Mouse (Mus musculus) myocyte (in vitro differentiated cells): Measurements from ENCODE around the gene Dnmt3b.

Experiments
- CEBPB ChIP-seq: IDR thresholded peaks from 2 replicates; pipeline ENCODE4 v1.6.1; 2011; ENCODE audit warnings: mild to moderate bottlenecking, moderate library complexity; ENCODE audit not compliant: poor library complexity, insufficient read depth, severe bottlenecking
- MAX ChIP-seq: IDR thresholded peaks from one replicate; pipeline ENCODE4 v1.6.1; 2011; ENCODE audit warnings: low read depth, mild to moderate bottlenecking, control low read depth
- MYOG ChIP-seq, 3 experiments: IDR thresholded peaks; one replicate each; pipeline ENCODE4 v1.6.1; 2011; ENCODE audit warnings: control low read depth in 2 of 3, low read depth in 2 of 3, mild to moderate bottlenecking in 2 of 3; ENCODE audit not compliant: insufficient read length in 2 of 3, control insufficient read depth in 1 of 3, insufficient read depth in 1 of 3
- POLR2A ChIP-seq: IDR thresholded peaks from one replicate; pipeline ENCODE4 v1.6.1; 2011; ENCODE audit warnings: low read depth, mild to moderate bottlenecking, control low read depth, moderate library complexity; ENCODE audit not compliant: insufficient read length
- POLR2AphosphoS2 ChIP-seq: IDR thresholded peaks from one replicate; pipeline ENCODE4 v1.6.1; 2011; ENCODE audit warnings: low read depth, control low read depth; ENCODE audit not compliant: insufficient read length
- REST ChIP-seq: IDR thresholded peaks from one replicate; pipeline ENCODE4 v1.6.1; 2011; ENCODE audit warnings: mild to moderate bottlenecking, control low read depth, moderate library complexity; ENCODE audit not compliant: insufficient read depth, insufficient read length
- USF1 ChIP-seq: IDR thresholded peaks from one replicate; pipeline ENCODE4 v1.6.1; 2011; ENCODE audit warnings: low read depth, mild to moderate bottlenecking, control low read depth, moderate library complexity

GRCm38 (mm10) chr2:153703389-153703788 lies 54.1 kb downstream of the Dnmt3b start:
- no peak for TF ChIP-seq POLR2A
- TF ChIP-seq MAX: no peak
- TF ChIP-seq POLR2AphosphoS2: no peak
- TF ChIP-seq USF1: no peak
- TF ChIP-seq CEBPB: no peak
- TF ChIP-seq MYOG (IDR thresholded peaks at IDR 0.05; ENCODE audit: control insufficient read depth in 1 of 3, insufficient read depth in 1 of 3, insufficient read length in 2 of 3, low read depth in 2 of 3): no peak
- TF ChIP-seq REST: no peak
